Mouse (Mus musculus): Measurements from ENCODE around the gene Zfand3. TPM values are rescaled to one million over a fixed set of nuclear protein-coding genes. Genes with fewer than 3 reads are reported as not detected.

The Zfand3 gene
- total RNA-seq, 2 experiments from 2014 or later, result 138 to 143 TPM

Other genes starting within 250 kb of the Zfand3 start
- gene Mdga1, start 34.6 kb upstream of the Zfand3 start, total RNA-seq (2021), result 10 to 100 TPM; 45.0 to 47.1 TPM

Measured in gastrocnemius, postnatal 25 days (tissue).